Mouse (Mus musculus) olfactory bulb, adult 2 months (tissue): ENCODE results near the gene Slit3. TPM values are rescaled to one million over a fixed set of nuclear protein-coding genes. Genes with fewer than 3 reads are reported as not detected.

Experiments
- H3K27ac ChIP-seq: fragments of 200-500 bp; 2 replicates; pipeline ENCODE4 v1.5.1; 2012; ENCODE audit warnings: low read depth, low read length; ENCODE audit not compliant: insufficient read depth
- H3K4me1 ChIP-seq: fragments of 200-500 bp; 2 replicates; pipeline ENCODE4 v1.6.1; 2012; ENCODE audit warnings: low read length; ENCODE audit not compliant: control insufficient read depth, insufficient read depth
- H3K4me3 ChIP-seq: fragments of 200-500 bp; 2 replicates; pipeline ENCODE4 v1.5.1; 2012; ENCODE audit warnings: mild to moderate bottlenecking, low read depth, low read length, moderate library complexity; ENCODE audit not compliant: insufficient read depth
- CTCF ChIP-seq: fragments of 200-500 bp; IDR thresholded peaks from 2 replicates; pipeline ENCODE4 v1.5.1; 2012; ENCODE audit warnings: low read depth, mild to moderate bottlenecking, low read length, moderate library complexity; ENCODE audit not compliant: insufficient read depth
- POLR2A ChIP-seq: fragments of 200-500 bp; IDR thresholded peaks from 2 replicates; pipeline ENCODE4 v1.6.1; 2012; ENCODE audit warnings: mild to moderate bottlenecking, low read depth, low read length, moderate library complexity; ENCODE audit not compliant: insufficient read depth
- WGBS: fragments of 180-500 bp; shearing (Covaris S2); methylation state at CpG from one replicate; pipeline ENCODE4 v1.1.7; 2018; 5-methylcytosine and 5-hydroxymethylcytosine counted together
- polyA plus RNA-seq: library from polyadenylated mRNA; stranded (reverse); fragments of >200 nt; gene quantifications from 2 replicates; pipeline ENCODE4 v1.2.4, GENCODE M21; 2012; ENCODE audit warnings: low replicate concordance; ENCODE audit not compliant: missing spikeins, insufficient read depth, insufficient read length

The Slit3 gene
- polyA plus RNA-seq, 1 experiment, result not detected

DNA sequence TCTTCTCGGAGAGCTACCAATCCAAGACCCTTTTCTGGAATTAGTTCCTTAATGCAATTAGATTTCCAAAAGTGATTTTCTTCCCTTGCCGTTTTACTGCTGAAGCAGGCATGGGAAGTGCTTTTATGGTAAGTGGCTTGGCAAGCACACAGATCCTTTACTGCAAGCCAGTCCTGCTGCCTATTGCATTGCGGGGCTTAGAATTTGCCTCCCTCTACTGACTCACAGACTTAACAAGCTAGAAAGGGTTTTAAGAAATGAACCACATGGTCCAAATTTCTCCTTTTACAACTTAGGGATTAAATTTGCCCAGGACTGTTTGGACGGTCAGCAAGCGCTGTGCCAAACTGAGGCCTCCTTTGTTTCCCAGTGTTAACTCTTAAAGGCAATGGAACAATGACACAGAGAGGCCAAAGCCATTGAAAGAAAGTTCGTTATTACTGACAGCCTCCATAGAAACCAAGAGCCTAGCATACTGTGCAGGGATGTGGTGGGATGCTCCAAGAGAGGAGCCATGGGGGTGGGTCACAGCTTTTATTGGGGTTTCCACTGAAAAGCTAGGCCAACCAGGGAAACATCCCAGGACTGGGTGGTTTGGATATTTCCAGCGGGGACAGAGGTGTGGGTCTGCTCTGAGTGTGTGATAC is 406.9 kb downstream of the Slit3 start:
- H3K4me1 ChIP-seq, result no peaks in the 10 kb centered on the region; the same call in 1 of the 2 replicates
- WGBS, result 61% methylated on average over 7 of the region's 7 CpGs
- H3K4me3 ChIP-seq, result no peak overlapping the region
- H3K27ac ChIP-seq, result no peak overlapping the region
- TF ChIP-seq POLR2A (no peak), CTCF (no peak)

DNA sequence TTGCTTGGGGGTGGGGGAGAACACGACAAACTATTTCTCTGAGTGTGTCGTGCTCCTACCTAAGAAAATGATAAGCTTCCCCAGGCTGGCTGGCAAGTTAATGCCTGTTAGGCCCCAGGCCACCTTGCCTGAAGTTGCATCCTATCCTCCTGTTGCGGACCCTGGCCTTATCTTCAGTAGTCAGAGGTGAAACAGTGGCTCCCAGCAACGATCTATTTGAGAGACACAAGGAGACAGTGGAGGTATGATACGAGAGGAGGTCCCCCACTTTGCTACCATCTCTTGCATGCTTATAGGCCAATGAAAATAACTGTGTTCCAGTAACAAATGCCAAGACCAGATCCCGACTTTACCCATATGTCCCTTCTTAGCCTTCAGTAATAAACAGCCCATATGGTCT is 414.0 kb downstream of the Slit3 start:
- 85% methylated on average over 6 of the region's 6 CpGs for WGBS
- TF ChIP-seq CTCF, result no peak
- TF ChIP-seq POLR2A, result no peak
- H3K4me3 ChIP-seq, result no peak overlapping the region
- no peaks in the 10 kb centered on the region for H3K4me1 ChIP-seq
- H3K27ac ChIP-seq, result no peak overlapping the region

- Histone ChIP-seq H3K4me1 (no peaks in the 10 kb centered on the region), H3K4me3 (no peak overlapping the region), H3K27ac (no peak overlapping the region)
- 55% methylated on average over 18 of the region's 18 CpGs for WGBS
- TF ChIP-seq CTCF, result no peak
- TF ChIP-seq POLR2A, result no peak
Observed at GRCm38 (mm10) chr11:35537128-35538088, 416.4 kb downstream of the Slit3 start.

GRCm38 (mm10) chr11:35542731-35543130 is 421.7 kb downstream of the Slit3 start:
- H3K27ac ChIP-seq, result no peak overlapping the region
- no peak overlapping the region for H3K4me3 ChIP-seq
- H3K4me1 ChIP-seq, result peaks cover 6% of the 10 kb centered on the region; the same call in 1 of the 2 replicates
- 95% methylated on average over 10 of the region's 10 CpGs for WGBS
- no peak for TF ChIP-seq POLR2A
- no peak for TF ChIP-seq CTCF

DNA sequence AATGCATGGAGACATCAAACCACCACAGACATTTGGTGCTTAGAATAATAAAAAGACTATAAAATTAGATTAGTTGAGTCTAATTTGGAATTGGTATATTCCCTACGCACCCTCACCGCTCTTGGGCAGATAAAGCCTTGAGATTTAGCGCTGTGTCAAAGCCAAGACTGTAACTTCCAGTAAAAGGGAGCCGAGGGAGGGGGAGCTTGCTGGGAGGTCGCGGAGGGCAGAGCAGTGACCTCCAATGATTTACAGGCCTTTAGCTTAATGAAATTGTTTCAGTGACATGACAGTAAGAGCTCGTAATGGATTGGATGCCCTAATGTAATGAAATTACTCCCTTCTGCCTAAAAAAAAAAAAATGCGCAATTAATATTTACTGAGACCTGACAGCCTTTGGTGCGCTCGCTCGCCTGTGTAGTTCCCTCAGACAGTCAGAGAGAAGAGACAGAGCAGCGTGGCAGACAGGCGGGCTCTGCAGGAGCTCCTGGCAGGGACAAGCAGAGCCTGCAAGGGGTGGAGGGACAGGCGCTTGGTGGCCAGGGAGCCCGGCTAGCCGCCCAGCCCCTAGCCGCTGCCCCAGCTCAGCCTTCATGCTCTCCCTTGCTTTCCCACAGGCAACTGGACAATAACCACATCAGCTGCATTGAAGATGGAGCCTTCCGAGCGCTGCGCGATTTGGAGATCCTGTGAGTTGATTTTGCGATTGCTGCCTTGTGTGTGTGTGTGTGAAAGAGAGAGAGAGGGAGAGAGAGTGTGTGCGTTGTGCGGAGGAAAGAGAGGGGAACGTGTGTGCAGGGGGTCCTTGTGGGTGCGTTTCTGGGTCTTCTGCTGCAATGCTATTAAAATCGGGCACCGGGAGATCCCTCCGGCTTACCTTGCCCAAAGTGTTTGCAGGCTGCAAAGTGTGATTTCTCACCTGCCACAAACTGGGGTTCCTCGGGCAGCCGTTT is 423.4 kb downstream of the Slit3 start:
- TF ChIP-seq POLR2A (no peak), CTCF (no peak)
- no peak overlapping the region for H3K27ac ChIP-seq
- 43% methylated on average over 31 of the region's 31 CpGs for WGBS
- peak overlapping the region; percentile 40 for H3K4me3 ChIP-seq
- H3K4me1 ChIP-seq, result peaks cover 6% of the 10 kb centered on the region; the same call in 1 of the 2 replicates

DNA sequence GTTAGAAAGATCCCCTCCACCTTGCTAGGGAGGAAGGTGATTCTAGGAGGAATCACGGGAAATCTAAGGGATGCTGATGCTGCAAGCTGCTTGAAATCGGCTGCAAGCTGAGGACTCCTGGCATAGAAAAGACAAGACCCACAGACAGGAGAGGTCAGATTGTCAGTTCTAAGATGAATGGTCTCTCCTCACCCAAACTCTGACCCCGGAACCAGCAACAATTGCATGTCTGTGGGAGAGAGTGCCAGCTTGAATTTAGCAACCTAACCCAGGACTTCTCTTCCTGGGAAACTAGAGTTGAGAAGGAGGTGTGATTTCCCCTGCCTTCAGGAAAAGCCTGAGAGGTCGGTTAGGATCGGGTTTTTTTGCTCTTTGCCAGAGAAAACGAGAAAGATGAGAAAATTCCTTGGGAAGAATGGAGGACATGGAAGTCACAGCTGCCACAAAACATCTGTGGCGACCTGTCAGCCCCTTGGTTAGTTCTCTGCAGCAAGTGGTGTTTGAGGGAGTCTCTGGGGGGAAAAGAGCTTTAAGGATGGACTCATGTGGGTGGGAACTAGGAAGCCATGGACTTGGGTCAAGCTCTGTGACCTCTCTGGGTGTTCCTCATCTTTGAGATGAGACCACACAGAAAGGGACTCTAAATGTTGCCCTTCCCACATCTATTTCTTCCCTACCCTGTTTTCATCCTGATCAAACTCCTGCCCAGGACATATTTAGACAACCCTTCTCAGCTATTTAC is 425.2 kb downstream of the Slit3 start:
- 81% methylated on average over 7 of the region's 7 CpGs for WGBS
- TF ChIP-seq POLR2A (no peak), CTCF (no peak)
- no peak overlapping the region for H3K4me3 ChIP-seq
- no peak overlapping the region for H3K27ac ChIP-seq
- peaks cover 9% of the 10 kb centered on the region; the same call in 1 of the 2 replicates for H3K4me1 ChIP-seq

DNA sequence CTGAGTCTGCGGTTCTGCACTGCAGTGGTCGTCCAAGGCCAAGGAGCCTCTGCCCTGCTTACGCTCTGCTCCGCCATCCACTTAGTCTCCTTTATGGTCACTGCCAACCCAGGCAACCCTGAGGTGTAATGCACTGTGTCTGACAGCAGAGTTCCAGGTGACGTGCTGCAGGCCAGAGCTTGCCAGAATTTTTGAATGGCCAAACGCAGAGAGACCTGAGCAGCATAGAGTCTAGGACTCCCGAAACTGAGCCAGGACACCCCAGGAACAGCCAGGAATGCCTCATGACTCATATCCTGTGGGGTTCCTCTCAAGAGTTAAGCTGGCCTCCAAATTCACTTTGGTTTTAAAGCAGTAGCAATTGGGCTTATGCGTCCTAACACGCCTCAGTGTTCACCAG is 429.0 kb downstream of the Slit3 start:
- TF ChIP-seq CTCF (no peak), POLR2A (no peak)
- Histone ChIP-seq H3K4me1 (0 out of 2 replicates have a peak, but pooled peaks cover 3% of the 10 kb centered on the region), H3K4me3 (no peak overlapping the region), H3K27ac (no peak overlapping the region)
- 96% methylated on average over 9 of the region's 9 CpGs for WGBS

DNA sequence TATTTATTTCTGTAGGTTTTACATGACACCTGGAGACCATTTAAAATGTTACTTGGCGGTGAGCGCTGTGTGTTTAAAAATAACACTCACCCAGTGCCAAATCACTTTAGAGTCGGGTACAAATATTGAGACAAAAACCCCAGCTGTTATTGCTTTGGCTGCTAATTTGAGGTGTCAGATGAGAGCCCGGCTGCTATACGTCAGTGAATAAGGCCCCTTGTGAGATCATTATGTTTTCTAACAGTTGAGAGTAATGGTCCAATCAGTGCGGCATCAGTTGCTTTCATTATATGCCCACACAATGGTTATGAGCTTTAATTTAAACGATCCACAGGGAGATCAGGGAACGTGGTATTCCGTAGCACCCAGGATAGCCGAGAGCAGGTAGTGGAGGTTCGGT is 435.2 kb downstream of the Slit3 start:
- Histone ChIP-seq H3K27ac (no peak overlapping the region), H3K4me1 (peaks cover 6% of the 10 kb centered on the region; the same call in 1 of the 2 replicates), H3K4me3 (no peak overlapping the region)
- no peak for TF ChIP-seq CTCF
- TF ChIP-seq POLR2A, result no peak
- 46% methylated on average over 11 of the region's 11 CpGs for WGBS
